Mouse (Mus musculus): ENCODE data around the gene Mrpl9.

Mrpl9 gene

DNA sequence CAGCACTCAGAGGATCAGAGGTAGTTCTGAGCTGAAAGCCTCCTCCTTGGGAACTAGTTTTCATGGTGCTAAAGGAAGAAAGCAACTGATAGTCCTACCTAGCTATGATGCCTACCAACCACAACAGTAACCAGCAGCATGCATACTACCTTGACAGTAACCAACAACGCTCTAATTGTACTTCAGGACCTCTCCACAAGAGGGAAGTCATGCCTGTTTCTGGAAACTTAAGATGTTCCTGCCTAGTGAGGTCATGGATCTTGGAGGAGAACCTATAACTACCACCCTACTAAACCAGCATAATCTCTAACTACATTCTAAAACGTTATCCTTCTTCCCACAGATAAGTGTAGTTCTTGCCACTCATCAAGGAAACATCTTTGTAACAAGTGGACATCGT is 1.9 kb upstream of the Mrpl9 start:
- DNase-seq (ENCODE audit: low read depth, low spot score) = peak; percentile 38
- H3K27me3 ChIP-seq (ENCODE audit: control insufficient read depth, insufficient read depth, low read length, poor library complexity, severe bottlenecking) = no peaks in the 10 kb centered on the region
- H3K36me3 ChIP-seq (ENCODE audit: control insufficient read depth, insufficient read depth, low read length, poor library complexity, severe bottlenecking) = peaks cover 4% of the 10 kb centered on the region; the same call in 1 of the 2 replicates

DNA sequence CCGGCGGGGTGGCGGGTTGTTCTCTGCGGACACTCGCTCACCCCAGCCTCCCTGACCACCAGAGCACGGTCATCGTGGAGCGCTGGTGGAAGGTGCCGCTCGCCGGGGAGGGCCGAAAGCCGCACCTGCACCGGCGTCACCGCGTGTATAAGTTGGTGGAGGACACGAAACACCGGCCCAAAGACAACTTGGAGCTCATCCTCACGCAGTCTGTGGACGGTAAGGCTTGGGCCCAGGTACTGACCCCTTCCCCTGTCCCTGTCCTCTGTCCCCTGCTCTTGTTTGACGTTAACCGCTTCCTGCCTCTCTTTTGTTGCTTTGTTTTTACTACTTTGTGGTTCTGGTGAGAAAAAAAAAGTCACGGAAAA is 463 bp downstream of the Mrpl9 start, which contains the start of gene Oaz3:
TSS of gene Oaz3 (minus strand) at position 319 of the 368 bp plus-strand sequence.
- no peak for DNase-seq (ENCODE audit: low read depth, low spot score)
- peaks cover 4% of the 10 kb centered on the region for H3K36me3 ChIP-seq (ENCODE audit: control insufficient read depth, insufficient read depth, low read length, poor library complexity, severe bottlenecking)
- H3K27me3 ChIP-seq (ENCODE audit: control insufficient read depth, insufficient read depth, low read length, poor library complexity, severe bottlenecking) = no peaks in the 10 kb centered on the region

- no peak for DNase-seq (ENCODE audit: low read depth, low spot score)
- H3K27me3 ChIP-seq (ENCODE audit: control insufficient read depth, insufficient read depth, low read length, poor library complexity, severe bottlenecking) = no peaks in the 10 kb centered on the region
- peaks cover 5% of the 10 kb centered on the region for H3K36me3 ChIP-seq (ENCODE audit: control insufficient read depth, insufficient read depth, low read length, poor library complexity, severe bottlenecking)
Observed at GRCm38 (mm10) chr3:94449377-94449776, 6.3 kb downstream of the Mrpl9 start.

GRCm38 (mm10) chr3:94456529-94457000 is 13.4 kb downstream of the Mrpl9 start:
- DNase-seq (ENCODE audit: low read depth, low spot score) = peak; percentile 87
- no peaks in the 10 kb centered on the region for H3K27me3 ChIP-seq (ENCODE audit: control insufficient read depth, insufficient read depth, low read length, poor library complexity, severe bottlenecking)
- no peaks in the 10 kb centered on the region for H3K36me3 ChIP-seq (ENCODE audit: control insufficient read depth, insufficient read depth, low read length, poor library complexity, severe bottlenecking)

DNA sequence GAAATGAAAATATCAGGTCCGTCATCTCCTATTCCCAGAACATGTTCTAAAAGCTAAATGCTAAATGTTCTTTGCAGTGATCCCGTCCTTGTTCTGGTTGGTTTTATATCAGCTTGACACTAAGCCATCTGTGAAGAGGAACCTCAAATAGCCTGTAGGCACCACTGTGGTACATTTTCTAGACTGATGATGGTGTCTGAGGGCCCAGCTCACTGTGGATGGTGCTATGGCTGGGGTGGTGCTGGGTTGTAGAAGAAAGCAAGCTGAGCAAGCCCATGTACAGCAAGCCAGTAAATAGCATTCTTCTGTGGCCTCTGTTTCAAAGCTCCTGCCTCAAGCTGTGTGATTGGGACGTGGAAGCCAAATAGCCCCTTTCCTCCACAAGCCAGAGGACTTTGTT is 13.9 kb downstream of the Mrpl9 start:
- Histone ChIP-seq H3K36me3 (ENCODE audit: control insufficient read depth, insufficient read depth, low read length, poor library complexity, severe bottlenecking) (no peaks in the 10 kb centered on the region), H3K27me3 (ENCODE audit: control insufficient read depth, insufficient read depth, low read length, poor library complexity, severe bottlenecking) (no peaks in the 10 kb centered on the region)
- no peak for DNase-seq (ENCODE audit: low read depth, low spot score)

GRCm38 (mm10) chr3:94459834-94460233 is 16.7 kb downstream of the Mrpl9 start:
- H3K36me3 ChIP-seq (ENCODE audit: control insufficient read depth, insufficient read depth, low read length, poor library complexity, severe bottlenecking) = no peaks in the 10 kb centered on the region
- H3K27me3 ChIP-seq (ENCODE audit: control insufficient read depth, insufficient read depth, low read length, poor library complexity, severe bottlenecking) = no peaks in the 10 kb centered on the region
- DNase-seq (ENCODE audit: low read depth, low spot score) = no peak

DNA sequence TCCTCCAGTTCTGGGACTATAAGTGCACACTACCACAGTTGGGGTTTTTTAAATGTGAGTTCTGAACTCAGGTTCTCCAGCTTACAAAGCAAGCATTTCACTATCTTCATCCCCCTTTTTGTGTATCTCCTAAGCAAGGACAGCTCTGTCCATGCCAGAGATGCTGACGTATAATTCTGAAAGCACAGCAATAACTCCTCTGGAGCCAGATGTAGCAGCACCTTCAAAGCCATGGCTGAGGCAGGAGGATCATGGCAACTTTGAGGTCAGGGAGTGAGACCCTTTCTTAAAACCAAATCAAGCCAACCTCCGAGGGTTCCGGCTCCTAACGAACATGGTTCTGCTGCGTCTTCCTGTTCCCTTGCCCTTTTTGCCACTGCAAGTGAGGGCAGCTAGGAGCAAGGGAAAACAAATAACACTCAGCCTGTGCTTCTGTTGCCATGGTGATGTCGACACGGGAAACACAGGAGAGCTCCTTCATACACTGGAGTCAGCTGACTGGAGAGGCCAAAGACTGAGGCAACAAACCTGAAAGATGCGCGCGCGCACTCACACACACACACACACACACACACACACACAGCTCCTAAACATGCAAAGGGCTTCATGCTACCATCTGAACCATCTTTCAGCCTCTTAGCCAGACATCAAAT is 20.9 kb downstream of the Mrpl9 start:
- no peaks in the 10 kb centered on the region for H3K36me3 ChIP-seq (ENCODE audit: control insufficient read depth, insufficient read depth, low read length, poor library complexity, severe bottlenecking)
- no peak for DNase-seq (ENCODE audit: low read depth, low spot score)
- no peaks in the 10 kb centered on the region for H3K27me3 ChIP-seq (ENCODE audit: control insufficient read depth, insufficient read depth, low read length, poor library complexity, severe bottlenecking)

DNA sequence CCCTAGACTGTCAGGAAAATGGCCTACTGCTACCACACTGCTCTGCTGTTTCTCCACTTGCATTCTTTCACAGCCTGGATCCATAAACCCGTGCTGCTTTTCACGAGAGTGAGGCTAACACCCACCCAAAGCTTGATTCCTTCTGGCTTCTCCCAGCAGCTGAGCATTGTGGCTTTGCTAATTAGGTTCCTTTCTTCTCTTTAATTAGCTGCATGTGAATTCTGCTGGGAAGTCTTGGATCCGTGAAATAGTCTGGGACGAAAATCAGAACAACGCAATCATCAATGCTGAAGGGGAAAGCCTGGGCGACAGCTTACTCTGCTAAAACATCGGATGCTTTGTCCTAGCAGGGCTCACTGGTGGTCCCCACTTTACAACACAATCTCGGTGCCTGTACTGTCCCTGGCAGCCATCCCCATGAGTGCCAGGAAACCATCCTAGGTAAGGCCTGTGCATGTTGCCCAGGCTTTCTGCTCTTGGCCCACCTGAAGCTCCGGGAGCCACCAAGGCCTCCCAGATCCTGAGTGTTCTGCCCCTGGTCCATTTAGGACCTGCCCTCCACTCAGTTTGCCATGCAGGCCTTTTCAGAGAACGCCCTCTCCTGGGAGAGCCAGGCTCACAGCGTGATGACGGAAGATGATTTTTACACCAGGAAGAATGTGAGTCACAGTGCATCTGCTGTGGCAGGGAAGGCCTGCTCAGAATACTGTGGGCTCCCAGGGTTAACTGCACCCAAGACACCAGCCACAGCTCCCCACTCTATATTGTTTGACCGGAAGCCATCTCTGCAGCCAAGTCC is 22.7 kb downstream of the Mrpl9 start:
- no peaks in the 10 kb centered on the region for H3K27me3 ChIP-seq (ENCODE audit: control insufficient read depth, insufficient read depth, low read length, poor library complexity, severe bottlenecking)
- H3K36me3 ChIP-seq (ENCODE audit: control insufficient read depth, insufficient read depth, low read length, poor library complexity, severe bottlenecking) = no peaks in the 10 kb centered on the region
- no peak for DNase-seq (ENCODE audit: low read depth, low spot score)

DNA sequence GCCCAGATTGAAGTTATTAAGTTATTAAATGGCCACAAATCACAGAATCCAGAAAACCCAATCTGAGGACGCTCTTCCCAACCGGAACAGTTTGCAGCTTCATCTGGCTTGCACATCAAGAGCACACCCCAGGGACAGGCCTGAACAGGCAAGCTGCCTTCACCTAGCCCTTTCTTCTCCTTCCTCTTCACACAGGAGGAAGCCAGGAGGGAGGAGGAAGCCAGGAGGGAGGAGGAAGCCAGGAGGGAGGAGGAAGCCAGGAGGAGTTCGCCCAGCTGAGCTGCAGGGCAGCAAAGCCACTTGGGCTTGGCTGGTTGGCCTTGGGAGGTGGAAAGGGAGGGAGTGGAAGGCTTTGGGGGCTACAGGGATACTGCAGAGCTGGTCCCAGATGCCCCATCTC is 25.8 kb downstream of the Mrpl9 start:
- no peak for DNase-seq (ENCODE audit: low read depth, low spot score)
- no peaks in the 10 kb centered on the region for H3K36me3 ChIP-seq (ENCODE audit: control insufficient read depth, insufficient read depth, low read length, poor library complexity, severe bottlenecking)

GRCm38 (mm10) chr3:94472447-94473114 is 29.5 kb downstream of the Mrpl9 start:
- Histone ChIP-seq H3K36me3 (ENCODE audit: control insufficient read depth, insufficient read depth, low read length, poor library complexity, severe bottlenecking) (no peaks in the 10 kb centered on the region), H3K27me3 (ENCODE audit: control insufficient read depth, insufficient read depth, low read length, poor library complexity, severe bottlenecking) (no peaks in the 10 kb centered on the region)
- no peak for DNase-seq (ENCODE audit: low read depth, low spot score)

More for the DNA sequence above, 25.8 kb downstream of the Mrpl9 start:
- H3K27me3 ChIP-seq (ENCODE audit: control insufficient read depth, insufficient read depth, low read length, poor library complexity, severe bottlenecking) = no peaks in the 10 kb centered on the region

DNA sequence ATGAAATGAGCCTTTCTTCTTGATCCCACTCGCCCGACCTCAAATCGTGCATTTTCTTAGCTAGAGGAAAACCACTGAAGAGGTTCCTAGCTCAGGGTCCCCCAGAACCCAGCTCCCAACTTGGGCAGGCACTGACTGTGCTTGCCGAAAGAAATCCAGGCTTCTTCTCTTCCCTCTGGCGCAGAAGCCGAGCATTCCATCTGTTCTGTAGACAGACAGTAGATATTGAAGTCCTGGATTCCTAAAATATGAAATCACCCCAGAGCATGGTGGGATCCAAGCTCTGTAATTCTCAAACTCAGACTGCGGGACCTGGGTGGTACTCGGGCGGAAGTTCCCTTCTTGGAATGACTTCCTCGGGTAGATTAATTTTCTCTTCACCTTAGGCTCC is 30.0 kb downstream of the Mrpl9 start:
- no peak for DNase-seq (ENCODE audit: low read depth, low spot score)
- H3K27me3 ChIP-seq (ENCODE audit: control insufficient read depth, insufficient read depth, low read length, poor library complexity, severe bottlenecking) = no peaks in the 10 kb centered on the region; the same call in 1 of the 2 replicates
- H3K36me3 ChIP-seq (ENCODE audit: control insufficient read depth, insufficient read depth, low read length, poor library complexity, severe bottlenecking) = no peaks in the 10 kb centered on the region

DNA sequence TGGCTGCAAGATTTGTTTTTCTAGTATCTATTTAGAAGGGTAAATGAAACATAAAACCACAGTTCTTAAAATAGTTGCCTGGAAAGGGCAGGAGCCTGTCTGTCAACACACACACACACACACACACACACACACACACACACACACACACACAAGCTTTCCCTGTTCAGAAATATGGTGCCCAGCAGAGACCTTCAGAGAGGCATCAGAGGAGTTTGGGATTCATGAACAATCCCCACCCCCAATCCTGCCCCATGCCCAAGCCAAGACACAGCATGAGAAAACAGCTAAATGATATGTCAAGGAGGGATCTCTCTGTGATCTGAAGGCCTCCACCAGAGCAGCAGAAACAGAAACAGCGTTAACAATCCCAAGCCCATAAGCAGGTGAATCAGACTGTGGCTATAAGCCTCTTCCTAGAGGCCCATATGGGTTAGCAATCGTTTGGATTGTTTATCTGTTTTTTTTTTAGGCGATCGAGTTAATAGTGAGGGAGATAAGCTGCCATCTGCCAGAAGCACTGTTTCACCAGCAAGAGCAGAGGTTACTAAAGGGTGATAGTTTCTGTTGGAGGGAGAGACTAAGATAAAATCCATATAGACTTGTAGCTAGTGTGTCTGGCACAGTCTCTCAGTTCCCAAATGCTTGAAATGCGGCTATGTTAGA is 30.6 kb downstream of the Mrpl9 start:
- DNase-seq (ENCODE audit: low read depth, low spot score) = no peak
- Histone ChIP-seq H3K27me3 (ENCODE audit: control insufficient read depth, insufficient read depth, low read length, poor library complexity, severe bottlenecking) (no peaks in the 10 kb centered on the region; the same call in 1 of the 2 replicates), H3K36me3 (ENCODE audit: control insufficient read depth, insufficient read depth, low read length, poor library complexity, severe bottlenecking) (no peaks in the 10 kb centered on the region)

GRCm38 (mm10) chr3:94476301-94477035 is 33.4 kb downstream of the Mrpl9 start:
- no peak for DNase-seq (ENCODE audit: low read depth, low spot score)
- Histone ChIP-seq H3K27me3 (ENCODE audit: control insufficient read depth, insufficient read depth, low read length, poor library complexity, severe bottlenecking) (no peaks in the 10 kb centered on the region; the same call in 1 of the 2 replicates), H3K36me3 (ENCODE audit: control insufficient read depth, insufficient read depth, low read length, poor library complexity, severe bottlenecking) (no peaks in the 10 kb centered on the region)

DNA sequence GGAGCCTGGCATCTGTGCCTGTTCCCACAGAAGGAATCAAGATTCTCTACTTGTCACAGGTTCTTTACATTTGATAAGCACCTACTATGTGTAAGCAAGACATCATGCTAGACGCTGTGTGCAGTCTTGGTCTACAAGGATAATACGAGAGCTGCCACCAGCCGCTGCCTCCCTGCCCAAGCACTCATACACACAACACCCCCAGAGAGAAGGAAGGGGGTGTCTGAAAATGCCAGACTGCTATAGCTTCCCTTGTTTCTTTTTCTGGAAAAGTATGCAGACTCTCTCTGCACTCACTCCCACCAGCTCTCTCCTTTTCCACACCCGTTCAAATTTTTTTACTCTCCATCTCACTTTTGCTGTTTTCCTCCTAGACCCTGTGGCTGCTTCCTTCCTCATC is 34.3 kb downstream of the Mrpl9 start:
- no peak for DNase-seq (ENCODE audit: low read depth, low spot score)
- Histone ChIP-seq H3K27me3 (ENCODE audit: control insufficient read depth, insufficient read depth, low read length, poor library complexity, severe bottlenecking) (peaks cover under 1% of the 10 kb centered on the region; the same call in 1 of the 2 replicates), H3K36me3 (ENCODE audit: control insufficient read depth, insufficient read depth, low read length, poor library complexity, severe bottlenecking) (no peaks in the 10 kb centered on the region)

Measured in splenic B cell, adult 2 months (primary cell).